Mouse (Mus musculus) MEL (cell line): ENCODE results near the gene Gosr2. TPM values are rescaled to one million over a fixed set of nuclear protein-coding genes. Genes with fewer than 3 reads are reported as not detected.

Experiments
- DNase-seq: peaks from one replicate; pipeline ENCODE4 v3.0.0; 2011; ENCODE audit warnings: low read depth, low spot score
- H3K27ac ChIP-seq: 2 replicates; pipeline ENCODE4 v1.5.1; 2012; ENCODE audit warnings: low read depth, mild to moderate bottlenecking, control low read depth, low read length, moderate library complexity; ENCODE audit not compliant: control insufficient read depth
- H3K27me3 ChIP-seq, 2 experiments: fragments of 150-350 bp in 1 of 2; sonication (generic) in 1 of 2; 2 replicates each; pipeline ENCODE4 v1.6.1; 2012; ENCODE audit warnings: low read length in 2 of 2, mild to moderate bottlenecking in 2 of 2, improper control_type of control experiment in 1 of 2, moderate library complexity in 1 of 2; ENCODE audit not compliant: insufficient read depth in 2 of 2, control insufficient read depth in 1 of 2
- H3K36me3 ChIP-seq, 2 experiments: 2 replicates each; pipeline ENCODE4 v1.6.1; 2012 to 2014; ENCODE audit warnings: low read length in 2 of 2, improper control_type of control experiment in 1 of 2, inconsistent platforms in 1 of 2, mild to moderate bottlenecking in 1 of 2; ENCODE audit not compliant: insufficient read depth in 2 of 2, control insufficient read depth in 1 of 2
- H3K4me1 ChIP-seq, 2 experiments: fragments of 150-350 bp in 1 of 2; sonication (generic) in 1 of 2; 2 replicates each; pipeline ENCODE4 v1.6.1; 2012; ENCODE audit warnings: low read length in 2 of 2, improper control_type of control experiment in 1 of 2, mild to moderate bottlenecking in 1 of 2; ENCODE audit not compliant: insufficient read depth in 2 of 2, control insufficient read depth in 1 of 2
- H3K4me3 ChIP-seq, 2 experiments: fragments of 150-350 bp in 1 of 2; sonication (generic) in 1 of 2; 2 replicates each; pipeline ENCODE4 v1.5.1; 2012; ENCODE audit warnings: low read depth in 2 of 2, low read length in 2 of 2, mild to moderate bottlenecking in 2 of 2, moderate library complexity in 2 of 2, control low read depth in 1 of 2, improper control_type of control experiment in 1 of 2; ENCODE audit not compliant: control insufficient read depth in 1 of 2, insufficient read depth in 1 of 2
- H3K79me2 ChIP-seq: 2 replicates; pipeline ENCODE4 v1.6.1; 2012; ENCODE audit warnings: mild to moderate bottlenecking, low read length, moderate library complexity; ENCODE audit not compliant: control insufficient read depth, poor library complexity, insufficient read depth
- H3K9ac ChIP-seq: 2 replicates; pipeline ENCODE4 v1.6.1; 2012; ENCODE audit warnings: low read depth, mild to moderate bottlenecking, control low read depth, low read length, moderate library complexity; ENCODE audit not compliant: control insufficient read depth, poor library complexity, severe bottlenecking
- H3K9me3 ChIP-seq: fragments of 150-350 bp; sonication (generic); replicated peaks from 2 replicates; pipeline ENCODE4 v1.6.1; 2012; ENCODE audit warnings: mild to moderate bottlenecking, low read length, improper control_type of control experiment, moderate library complexity; ENCODE audit not compliant: insufficient read depth
- CHD1 ChIP-seq: IDR thresholded peaks from 2 replicates; pipeline ENCODE4 v1.6.1; 2012; ENCODE audit warnings: low read depth, mild to moderate bottlenecking, inconsistent platforms, low read length, improper control_type of control experiment
- CTCF ChIP-seq, 3 experiments: IDR thresholded peaks in 2 of 3; conservative IDR thresholded peaks in 1 of 3; 2 replicates each; pipeline ENCODE4 v1.5.1; 2011 to 2012; ENCODE audit warnings: low read length in 3 of 3, low read depth in 2 of 3, mild to moderate bottlenecking in 2 of 3, improper control_type of control experiment in 1 of 3, inconsistent platforms in 1 of 3, mixed read lengths in 1 of 3, moderate library complexity in 1 of 3; ENCODE audit not compliant: control insufficient read depth in 1 of 3, insufficient read depth in 1 of 3, poor library complexity in 1 of 3, severe bottlenecking in 1 of 3
- E2F4 ChIP-seq: IDR thresholded peaks from 2 replicates; pipeline ENCODE4 v1.6.1; 2011; ENCODE audit warnings: low read depth, low read length, improper control_type of control experiment, borderline replicate concordance
- ETS1 ChIP-seq: IDR thresholded peaks from 2 replicates; pipeline ENCODE4 v1.6.1; 2012; ENCODE audit warnings: low read depth, mild to moderate bottlenecking, inconsistent platforms, low read length, improper control_type of control experiment, moderate library complexity
- GABPA ChIP-seq: IDR thresholded peaks from 2 replicates; pipeline ENCODE4 v1.6.1; 2012; ENCODE audit warnings: low read depth, mild to moderate bottlenecking, inconsistent platforms, low read length, improper control_type of control experiment, moderate library complexity
- GATA1 ChIP-seq: IDR thresholded peaks from 2 replicates; pipeline ENCODE4 v1.6.1; 2011; ENCODE audit warnings: low read depth, low read length, improper control_type of control experiment
- JUND ChIP-seq: IDR thresholded peaks from 2 replicates; pipeline ENCODE4 v1.6.1; 2011; ENCODE audit warnings: low read depth, mild to moderate bottlenecking, improper control_type of control experiment, low read length
- MAFK ChIP-seq: IDR thresholded peaks from 2 replicates; pipeline ENCODE4 v1.6.1; 2011; ENCODE audit warnings: low read depth, mild to moderate bottlenecking, low read length, improper control_type of control experiment, borderline replicate concordance
- MAZ ChIP-seq: IDR thresholded peaks from 2 replicates; pipeline ENCODE4 v1.6.1; 2012; ENCODE audit warnings: low read depth, mild to moderate bottlenecking, inconsistent platforms, low read length, improper control_type of control experiment
- MXI1 ChIP-seq: IDR thresholded peaks from 2 replicates; pipeline ENCODE4 v1.6.1; 2011; ENCODE audit warnings: mild to moderate bottlenecking, low read depth, low read length, improper control_type of control experiment
- MYB ChIP-seq: IDR thresholded peaks from 2 replicates; pipeline ENCODE4 v1.6.1; 2011; ENCODE audit warnings: mild to moderate bottlenecking, low read depth, low read length, improper control_type of control experiment
- MYC ChIP-seq: IDR thresholded peaks from 2 replicates; pipeline ENCODE4 v1.6.1; 2011; ENCODE audit warnings: low read depth, mild to moderate bottlenecking, low read length, improper control_type of control experiment, moderate library complexity
- POLR2AphosphoS5 ChIP-seq: IDR thresholded peaks from 2 replicates; pipeline ENCODE4 v1.6.1; 2012; ENCODE audit warnings: low read depth, borderline replicate concordance, mild to moderate bottlenecking, inconsistent platforms, low read length, moderate library complexity, mixed read lengths
- SIN3A ChIP-seq: IDR thresholded peaks from 2 replicates; pipeline ENCODE4 v1.6.1; 2012; ENCODE audit warnings: low read length, improper control_type of control experiment, inconsistent platforms
- SMC3 ChIP-seq: IDR thresholded peaks from 2 replicates; pipeline ENCODE4 v1.6.1; 2011; ENCODE audit warnings: low read depth, low read length, improper control_type of control experiment
- TAL1 ChIP-seq: IDR thresholded peaks from 2 replicates; pipeline ENCODE4 v1.6.1; 2012; ENCODE audit warnings: mild to moderate bottlenecking, inconsistent platforms, low read length, moderate library complexity, mixed read lengths
- TCF12 ChIP-seq: IDR thresholded peaks from 2 replicates; pipeline ENCODE4 v1.6.1; 2014; ENCODE audit warnings: low read depth, mild to moderate bottlenecking, inconsistent platforms, low read length, improper control_type of control experiment, moderate library complexity
- USF1 ChIP-seq: IDR thresholded peaks from 2 replicates; pipeline ENCODE4 v1.6.1; 2014; ENCODE audit warnings: low read depth, mild to moderate bottlenecking, inconsistent platforms, low read length, improper control_type of control experiment, moderate library complexity
- ZC3H11A ChIP-seq: IDR thresholded peaks from 2 replicates; pipeline ENCODE4 v1.6.1; 2012; ENCODE audit warnings: low read depth, mild to moderate bottlenecking, inconsistent platforms, low read length, improper control_type of control experiment
- ZKSCAN1 ChIP-seq: IDR thresholded peaks from 2 replicates; pipeline ENCODE4 v1.6.1; 2012; ENCODE audit warnings: low read depth, mild to moderate bottlenecking, inconsistent platforms, low read length, improper control_type of control experiment, moderate library complexity
- ZNF384 ChIP-seq: IDR thresholded peaks from 2 replicates; pipeline ENCODE4 v1.6.1; 2012; ENCODE audit warnings: low read depth, mild to moderate bottlenecking, inconsistent platforms, low read length, improper control_type of control experiment
- polyA plus RNA-seq, 2 experiments: library from polyadenylated mRNA; stranded (reverse) in 1 of 2; unstranded in 1 of 2; fragments of >175 nt in 1 of 2; fragments of >200 nt in 1 of 2; gene quantifications; 2 replicates each; pipeline versions ENCODE4 v1.2.1 to v1.2.4; 2012; ENCODE audit warnings: low replicate concordance in 2 of 2, low read depth in 1 of 2; ENCODE audit not compliant: insufficient read length in 2 of 2, insufficient read depth in 1 of 2, missing spikeins in 1 of 2
- total RNA-seq: library from RNA; depleted of rRNA; stranded (reverse); fragments of 300-350 nt; gene quantifications from 2 replicates; pipeline ENCODE4 v1.2.3, GENCODE M21; 2012

The Gosr2 gene
- total and polyA plus RNA-seq, 3 experiments, result 101 to 149 TPM; not detected in 1

DNA sequence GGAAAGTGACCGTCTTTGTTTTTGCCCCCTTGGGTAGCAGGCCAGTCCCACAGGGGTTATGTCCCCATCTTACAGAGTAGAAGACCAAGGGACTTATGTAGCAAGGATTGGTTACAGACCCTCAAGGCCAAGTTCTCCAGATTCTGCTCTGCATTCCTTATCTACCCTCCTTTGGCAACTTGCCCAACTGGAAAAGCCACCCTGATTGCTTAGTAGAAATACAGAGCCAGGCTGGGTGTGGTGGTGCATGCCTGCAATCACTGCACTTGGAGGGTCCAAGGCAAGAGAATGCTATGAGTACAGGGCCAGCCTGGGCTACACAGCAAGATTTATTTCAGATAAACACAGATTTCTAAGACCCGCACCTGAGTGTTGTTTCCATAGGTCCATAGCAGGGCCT lies 36.3 kb upstream of the Gosr2 start:
- no peaks in the 10 kb centered on the region for H3K36me3 ChIP-seq
- H3K4me3 ChIP-seq, result no peak overlapping the region
- no peaks in the 10 kb centered on the region for H3K9me3 ChIP-seq
- no peak overlapping the region for H3K9ac ChIP-seq
- no peak overlapping the region for H3K27ac ChIP-seq
- TF ChIP-seq ZKSCAN1, result no peak
- TF ChIP-seq SMC3, result no peak
- TF ChIP-seq CTCF (IDR thresholded peaks at IDR 0.05 in 2 of 3, conservative IDR thresholded peaks at IDR 0.05 in 1 of 3; ENCODE audit: control insufficient read depth in 1 of 3, insufficient read depth in 1 of 3, low read depth in 2 of 3, low read length in 3 of 3, poor library complexity in 1 of 3, severe bottlenecking in 1 of 3), result no peak
- no peak for TF ChIP-seq ZNF384
- no peak for TF ChIP-seq GATA1
- no peak for TF ChIP-seq E2F4
- no peak for TF ChIP-seq TAL1
- TF ChIP-seq TCF12, result no peak
- no peak for TF ChIP-seq JUND
- TF ChIP-seq ZC3H11A, result no peak
- TF ChIP-seq MAFK, result no peak
- TF ChIP-seq MAZ, result no peak
- TF ChIP-seq MYB, result no peak
- peak; percentile 9 for DNase-seq
- H3K79me2 ChIP-seq, result no peaks in the 10 kb centered on the region
- H3K4me1 ChIP-seq, result no peaks in the 10 kb centered on the region
- no peaks in the 10 kb centered on the region for H3K27me3 ChIP-seq

- Histone ChIP-seq H3K27ac (no peak overlapping the region), H3K9me3 (no peaks in the 10 kb centered on the region), H3K36me3 (no peaks in the 10 kb centered on the region), H3K27me3 (no peaks in the 10 kb centered on the region), H3K79me2 (no peaks in the 10 kb centered on the region), H3K4me3 (no peak overlapping the region), H3K9ac (no peak overlapping the region), H3K4me1 (no peaks in the 10 kb centered on the region)
- TF ChIP-seq MAZ (no peak), ZC3H11A (no peak), SIN3A (no peak), GABPA (no peak), MXI1 (no peak), ZNF384 (no peak), POLR2AphosphoS5 (no peak), MYC (no peak), USF1 (no peak), ETS1 (no peak), ZKSCAN1 (no peak), TAL1 (no peak), SMC3 (no peak), TCF12 (no peak), CHD1 (no peak)
- DNase-seq, result no peak
Measured at GRCm38 (mm10) chr11:103733069-103733468, 35.4 kb upstream of the Gosr2 start.
